Mouse (Mus musculus) C2C12 (cell line): ENCODE results near the gene Ccr7. TPM values are rescaled to one million over a fixed set of nuclear protein-coding genes. Genes with fewer than 3 reads are reported as not detected.
A peak's percentile ranks its signal among the peaks of the same experiment; 100 is the strongest.

Experiments
- H3K27me3 ChIP-seq: one replicate; pipeline ENCODE4 v1.6.1; 2011; ENCODE audit not compliant: control insufficient read depth, insufficient read depth, insufficient read length
- H3K36me3 ChIP-seq: one replicate; pipeline ENCODE4 v1.6.1; 2011; ENCODE audit not compliant: control insufficient read depth, insufficient read depth
- H3K4me3 ChIP-seq: one replicate; pipeline ENCODE4 v1.5.1; 2011; ENCODE audit warnings: mild to moderate bottlenecking, control low read depth; ENCODE audit not compliant: poor library complexity, insufficient read depth, severe bottlenecking
- H3K79me2 ChIP-seq: one replicate; pipeline ENCODE4 v1.6.1; 2011; ENCODE audit not compliant: control insufficient read depth, insufficient read depth
- H3K79me3 ChIP-seq: one replicate; pipeline ENCODE4 v1.6.1; 2011; ENCODE audit warnings: low read depth, control low read depth
- H3ac ChIP-seq: one replicate; pipeline ENCODE3; 2011; ENCODE audit warnings: low read depth; ENCODE audit not compliant: control insufficient read depth, insufficient read length
- CEBPB ChIP-seq: IDR thresholded peaks from one replicate; pipeline ENCODE4 v1.6.1; 2011; ENCODE audit warnings: low read depth, mild to moderate bottlenecking, control low read depth, moderate library complexity
- CTCF ChIP-seq: IDR thresholded peaks from one replicate; pipeline ENCODE4 v1.5.1; 2011; ENCODE audit not compliant: control insufficient read depth, insufficient read depth, insufficient read length
- FOSL1 ChIP-seq: IDR thresholded peaks from one replicate; pipeline ENCODE4 v1.8.0; 2011; ENCODE audit warnings: mild to moderate bottlenecking, low read length; ENCODE audit not compliant: poor library complexity, insufficient read depth, severe bottlenecking
- MAX ChIP-seq: IDR thresholded peaks from one replicate; pipeline ENCODE4 v1.6.1; 2011; ENCODE audit warnings: mild to moderate bottlenecking, control low read depth
- MYOD1 ChIP-seq: IDR thresholded peaks from one replicate; pipeline ENCODE4 v1.6.1; 2011; ENCODE audit warnings: low read depth; ENCODE audit not compliant: control insufficient read depth, insufficient read length
- MYOG ChIP-seq: IDR thresholded peaks from one replicate; pipeline ENCODE4 v1.6.1; 2011; ENCODE audit not compliant: control insufficient read depth, insufficient read length; ENCODE audit errors: extremely low read depth
- USF1 ChIP-seq: IDR thresholded peaks from one replicate; pipeline ENCODE4 v1.6.1; 2011; ENCODE audit warnings: low read depth, mild to moderate bottlenecking, control low read depth, moderate library complexity
- polyA plus RNA-seq: library from polyadenylated mRNA; unstranded; fragments of >200 nt; fragmentation: generic; extraction: Trizol; gene quantifications from one replicate; pipeline ENCODE4 v1.2.1, GENCODE M21; 2012; ENCODE audit warnings: missing spikeins

The Ccr7 gene
- polyA plus RNA-seq, 1 experiment = 0.02 TPM

DNA sequence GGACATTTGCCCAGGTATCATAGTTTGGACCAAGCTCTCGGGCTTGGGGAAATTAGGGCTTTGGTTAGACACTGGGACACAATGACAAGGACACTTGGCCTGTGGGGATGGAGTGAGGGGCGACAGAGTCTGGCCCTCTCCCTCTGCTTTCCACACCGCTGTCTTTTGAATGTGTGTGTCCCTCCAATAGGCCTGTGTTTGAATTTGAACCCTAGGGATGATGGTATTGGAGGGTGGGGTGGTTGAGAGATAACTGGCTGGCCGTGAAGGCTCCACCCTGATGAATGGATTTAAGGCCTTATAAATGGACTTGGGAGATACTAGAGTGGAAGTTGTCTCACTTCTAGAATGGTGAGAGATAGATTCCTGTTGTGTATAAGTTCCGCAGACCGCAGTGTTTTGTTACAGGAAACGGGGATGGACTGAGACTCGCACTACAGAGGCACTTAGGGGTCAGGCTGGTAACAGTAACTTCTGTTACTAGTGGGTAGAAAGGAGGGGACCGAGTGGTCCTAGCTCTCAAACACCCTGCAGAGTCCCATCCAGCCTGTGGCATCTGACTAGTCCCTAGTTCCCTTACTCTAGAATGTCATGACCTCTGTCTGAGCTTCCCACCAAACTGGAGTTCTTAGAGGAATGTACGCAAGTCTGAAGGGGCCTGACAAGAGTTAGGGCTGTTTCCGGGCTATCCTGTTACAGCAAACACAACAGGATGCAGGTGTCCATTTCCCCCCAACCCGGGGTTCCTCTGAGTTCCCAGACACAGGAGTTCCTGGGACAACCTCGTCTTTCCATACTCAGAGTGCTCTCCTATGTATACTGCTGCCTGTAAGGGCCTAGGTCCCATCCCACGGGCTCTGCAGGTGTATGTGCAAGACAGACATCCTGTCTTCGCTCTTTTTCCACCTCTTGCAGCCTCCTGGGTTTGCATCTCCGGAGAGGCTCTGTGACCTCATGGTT lies 11.5 kb downstream of the Ccr7 start:
- Histone ChIP-seq H3ac (no peak overlapping the region), H3K36me3 (no peaks in the 10 kb centered on the region), H3K79me2 (no peaks in the 10 kb centered on the region), H3K79me3 (no peaks in the 10 kb centered on the region), H3K4me3 (no peak overlapping the region), H3K27me3 (no peaks in the 10 kb centered on the region)
- TF ChIP-seq CTCF (no peak), USF1 (no peak), MAX (no peak), MYOG (no peak), FOSL1 (no peak), CEBPB (no peak), MYOD1 (no peak)

DNA sequence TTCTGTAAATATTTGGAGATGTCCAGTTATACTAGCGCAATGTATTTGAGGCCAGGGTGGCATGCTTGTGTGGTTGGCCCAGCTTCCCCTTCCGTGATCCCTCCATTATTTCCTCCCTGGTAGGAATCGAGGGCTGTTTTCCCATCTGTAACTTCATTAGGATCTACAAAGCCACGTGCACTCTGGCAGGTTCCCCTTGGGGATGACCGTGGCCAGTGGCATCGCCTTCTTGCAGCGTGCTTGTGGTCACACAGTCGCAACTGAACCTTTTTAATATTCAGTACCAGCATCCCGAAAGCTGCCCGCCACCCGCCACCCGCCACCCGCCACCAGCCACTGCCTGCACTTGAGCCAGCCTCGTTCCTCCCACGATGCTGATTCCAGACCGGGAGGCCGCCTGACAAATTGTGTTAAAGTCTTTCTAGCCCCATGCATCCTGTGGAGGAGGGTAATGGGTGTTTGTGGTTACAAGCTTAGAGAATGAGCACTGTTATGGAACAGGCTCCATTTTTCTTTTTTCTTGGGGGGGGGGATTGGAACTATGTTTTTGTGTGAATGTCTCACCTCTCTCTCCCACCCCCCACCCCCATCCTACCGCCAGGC lies 12.3 kb downstream of the Ccr7 start:
- Histone ChIP-seq H3K79me3 (no peaks in the 10 kb centered on the region), H3K36me3 (no peaks in the 10 kb centered on the region), H3K4me3 (no peak overlapping the region), H3K79me2 (no peaks in the 10 kb centered on the region), H3ac (no peak overlapping the region), H3K27me3 (no peaks in the 10 kb centered on the region)
- TF ChIP-seq CEBPB = no peak
- TF ChIP-seq MYOG = no peak
- no peak for TF ChIP-seq FOSL1
- no peak for TF ChIP-seq MYOD1
- no peak for TF ChIP-seq CTCF
- TF ChIP-seq USF1 = no peak
- no peak for TF ChIP-seq MAX

DNA sequence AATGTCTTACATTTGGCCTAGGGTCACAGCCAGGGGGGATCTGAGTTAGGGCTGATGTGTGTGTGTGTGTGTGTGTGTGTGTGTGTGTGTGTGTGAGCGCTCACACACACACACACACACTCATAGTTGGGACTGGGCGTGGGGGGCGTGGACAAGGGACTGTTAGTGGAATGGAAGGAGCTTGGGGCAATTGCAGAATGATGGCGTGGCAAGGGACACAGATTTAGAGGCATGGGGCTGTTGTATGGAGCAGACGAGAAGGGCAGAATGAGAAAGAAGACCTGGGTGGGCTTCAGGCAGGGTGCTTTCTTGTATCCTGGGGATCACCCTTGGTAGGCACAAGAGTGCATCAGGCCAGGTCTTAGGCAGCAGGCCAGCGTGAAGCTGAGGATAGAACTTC lies 12.8 kb downstream of the Ccr7 start:
- H3K27me3 ChIP-seq = no peaks in the 10 kb centered on the region
- TF ChIP-seq MYOG (no peak), FOSL1 (no peak), CEBPB (no peak), CTCF (no peak), MAX (no peak), MYOD1 (no peak), USF1 (no peak)

GRCm38 (mm10) chr11:99141600-99141999 lies 13.3 kb downstream of the Ccr7 start:
- Histone ChIP-seq H3K36me3 (no peaks in the 10 kb centered on the region), H3K79me2 (no peaks in the 10 kb centered on the region), H3K4me3 (no peak overlapping the region), H3ac (no peak overlapping the region), H3K79me3 (no peaks in the 10 kb centered on the region), H3K27me3 (no peaks in the 10 kb centered on the region)
- TF ChIP-seq CTCF (no peak), CEBPB (peak; percentile 54)

More for the DNA sequence above, 12.8 kb downstream of the Ccr7 start:
- Histone ChIP-seq H3K79me2 (no peaks in the 10 kb centered on the region), H3K4me3 (no peak overlapping the region), H3K36me3 (no peaks in the 10 kb centered on the region), H3ac (no peak overlapping the region), H3K79me3 (no peaks in the 10 kb centered on the region)

DNA sequence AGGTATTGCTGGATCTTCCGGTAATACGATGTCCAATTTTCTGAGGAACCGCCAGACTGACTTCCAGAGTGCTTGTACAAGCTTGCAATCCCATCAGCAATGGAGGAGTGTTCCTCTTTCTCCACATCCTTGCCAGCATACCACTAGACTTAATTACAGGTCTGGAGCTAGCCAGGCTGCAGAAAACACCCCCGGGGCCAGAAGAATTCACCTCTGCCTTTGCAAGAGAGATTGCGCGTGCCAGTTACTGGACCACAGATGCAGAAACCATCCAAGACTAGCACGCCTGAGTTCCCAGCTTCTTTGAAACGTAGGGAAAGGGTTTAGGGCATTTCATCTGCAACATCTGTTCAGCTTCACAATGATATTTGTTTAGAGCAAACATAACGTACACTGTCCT lies 15.9 kb downstream of the Ccr7 start:
- Histone ChIP-seq H3K27me3 (no peaks in the 10 kb centered on the region), H3K36me3 (no peaks in the 10 kb centered on the region), H3K4me3 (no peak overlapping the region), H3K79me3 (no peaks in the 10 kb centered on the region), H3K79me2 (no peaks in the 10 kb centered on the region), H3ac (no peak overlapping the region)
- TF ChIP-seq CEBPB (no peak), MYOD1 (no peak), MAX (no peak), USF1 (no peak), FOSL1 (no peak), CTCF (no peak), MYOG (no peak)

GRCm38 (mm10) chr11:99137385-99137784 lies 17.5 kb downstream of the Ccr7 start:
- H3ac ChIP-seq = no peak overlapping the region
- TF ChIP-seq MYOG (no peak), MYOD1 (peak; percentile 64)
- no peaks in the 10 kb centered on the region for H3K79me3 ChIP-seq
- H3K79me2 ChIP-seq = no peaks in the 10 kb centered on the region
- no peaks in the 10 kb centered on the region for H3K36me3 ChIP-seq
- H3K27me3 ChIP-seq = no peaks in the 10 kb centered on the region
- H3K4me3 ChIP-seq = no peak overlapping the region
